Mouse (Mus musculus): ENCODE data around the gene Olfr823.
"Not testable (repeated sequence)": the region's sequence is repeated elsewhere in the genome, so short reads cannot be mapped to it uniquely, and the experiment has no call there.

The Olfr823 gene

GRCm38 (mm10) chr10:130115283-130115682 is at the start of gene Olfr823:
TSS of gene Olfr823 (minus strand) at chr10:130115383.
- DNase-seq, result not testable (repeated sequence)

DNA sequence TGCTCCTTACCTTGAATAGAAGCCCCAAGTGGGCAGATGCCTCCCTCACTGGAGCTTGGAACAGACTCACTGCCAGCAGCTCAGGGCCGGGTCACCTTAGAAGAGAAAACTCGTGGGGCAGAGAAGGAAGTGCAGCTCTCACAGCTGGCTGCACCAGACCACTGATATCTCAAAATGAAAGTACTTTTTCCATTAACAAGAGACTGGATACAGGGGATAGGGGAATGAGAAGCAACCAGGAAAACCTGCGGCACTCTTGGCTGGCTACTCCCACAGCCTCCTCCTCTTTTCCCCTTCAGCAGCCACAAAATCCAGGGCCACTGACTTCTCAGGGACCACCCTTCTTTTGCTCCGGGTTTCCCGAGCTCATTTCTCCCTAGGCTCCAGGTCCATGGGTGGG is 28.9 kb upstream of the Olfr823 start:
- DNase-seq, result no peak

DNA sequence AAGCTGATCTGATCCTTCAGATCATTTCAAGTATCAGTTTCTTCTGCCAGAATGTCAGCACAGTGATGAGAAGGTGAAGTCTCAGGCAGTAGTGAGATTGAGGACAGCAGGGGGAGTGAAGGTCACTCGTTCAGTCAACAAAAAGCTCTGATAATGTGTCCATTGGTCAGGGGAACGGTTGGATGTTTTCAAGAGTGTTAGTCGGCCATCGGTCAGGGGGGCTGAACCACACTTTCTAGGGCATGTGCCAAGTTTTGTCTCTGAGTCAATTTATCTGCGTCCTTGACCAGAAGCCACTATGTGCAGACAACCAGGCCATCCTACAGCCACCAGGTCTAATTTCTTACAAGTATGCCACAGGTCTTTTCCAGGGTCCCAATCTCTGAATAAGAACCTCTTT is 27.3 kb upstream of the Olfr823 start:
- DNase-seq, result not testable (repeated sequence)

- no peak for DNase-seq
Measured at GRCm38 (mm10) chr10:130134811-130135210, 19.6 kb upstream of the Olfr823 start.

- not testable (repeated sequence) for DNase-seq
Measured at GRCm38 (mm10) chr10:130129900-130130299, 14.7 kb upstream of the Olfr823 start, which contains the start of gene Olfr824. TSS of gene Olfr824 (minus strand) at chr10:130130000.

- DNase-seq, result not testable (repeated sequence)
Measured at GRCm38 (mm10) chr10:130116045-130116444, 862 bp upstream of the Olfr823 start.

DNA sequence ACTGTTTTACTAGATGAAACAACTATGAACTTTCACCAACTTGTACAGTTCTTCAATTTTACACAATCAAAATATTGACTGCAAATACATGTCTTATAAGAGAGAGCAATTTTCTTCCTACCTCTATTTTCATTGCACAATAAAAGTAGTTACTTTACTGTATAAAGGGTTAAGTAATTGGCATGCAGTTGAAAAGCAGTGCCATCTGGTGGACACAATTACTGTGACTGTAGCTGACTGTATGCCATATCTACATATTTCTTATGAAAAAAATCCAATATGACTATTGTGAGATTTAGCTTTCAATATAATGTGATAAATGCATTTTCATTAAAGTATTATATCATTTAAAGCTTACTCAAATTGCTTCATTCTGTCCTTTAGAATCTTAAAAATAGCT is 19.1 kb downstream of the Olfr823 start:
- DNase-seq, result no peak

DNA sequence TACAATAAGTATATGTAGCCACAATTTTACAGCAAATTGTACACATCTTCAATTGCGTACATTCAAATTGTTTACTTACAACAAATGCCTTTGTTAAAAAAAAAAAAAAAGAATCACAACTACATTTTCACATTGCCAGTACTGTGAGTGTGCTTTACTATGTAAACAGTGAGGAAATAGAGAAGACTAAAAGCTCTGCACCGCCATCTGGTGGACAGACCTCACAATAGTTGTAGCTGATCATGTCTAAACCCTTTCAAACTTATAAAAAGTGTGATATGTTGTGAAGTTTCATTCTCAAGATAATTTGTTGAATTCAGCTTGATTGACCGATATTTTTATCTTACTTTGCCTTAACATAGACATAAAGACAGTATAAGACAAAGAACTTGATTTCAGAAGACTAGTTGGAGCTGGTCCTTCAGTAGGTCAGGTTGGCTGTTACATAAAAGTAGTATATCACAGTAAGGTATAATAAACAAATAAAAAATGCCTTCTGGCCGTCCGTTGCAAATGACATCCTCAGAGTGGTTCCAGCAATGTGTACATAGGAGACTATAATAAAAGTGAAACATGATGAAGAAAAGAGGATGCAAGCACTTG is 22.2 kb downstream of the Olfr823 start:
- DNase-seq, result peak in 1 of 2 experiments; percentile 7

GRCm38 (mm10) chr10:130070910-130071309 is 44.3 kb downstream of the Olfr823 start, which contains the start of gene Olfr822:
TSS of gene Olfr822 (plus strand) at chr10:130071210.
- no peak for DNase-seq

All from lung, postnatal 4 days (tissue).